In the genomic region with DNA sequence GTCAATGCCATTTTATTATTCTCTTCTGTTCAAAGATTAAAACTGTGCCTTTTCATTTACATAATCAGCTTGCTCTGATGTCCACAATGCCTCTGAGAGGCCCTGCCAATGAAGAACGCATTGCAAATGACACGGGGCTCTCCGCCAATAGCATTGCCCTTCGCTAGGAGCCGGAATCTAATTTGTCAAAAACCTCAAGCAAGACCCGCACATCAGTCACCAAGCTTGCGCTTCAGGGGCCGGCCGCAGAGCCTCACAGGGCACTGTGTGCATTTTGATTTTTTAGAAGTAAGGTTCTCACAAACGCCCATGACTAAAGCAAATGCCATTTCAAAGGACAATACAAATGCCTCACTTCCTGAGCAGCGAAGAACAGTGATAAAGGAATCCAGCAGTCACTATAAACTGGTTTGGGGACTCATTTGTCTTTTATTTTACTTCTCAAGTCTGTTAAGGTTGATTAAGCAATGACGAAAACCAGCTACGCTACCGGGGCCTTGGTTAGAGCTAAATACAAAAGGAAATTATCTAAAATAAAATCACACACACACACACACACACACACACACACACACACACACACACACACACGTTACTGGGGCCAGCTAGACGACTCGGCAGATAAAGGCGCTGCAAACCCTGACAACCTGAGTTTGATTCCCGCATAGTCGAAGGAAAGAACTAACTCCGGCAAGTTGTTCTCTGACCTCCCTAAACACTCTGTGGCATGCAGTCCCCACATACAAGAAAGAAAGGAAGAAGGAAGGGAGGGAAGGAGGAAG, we compare ENCODE assay signal across 7 mouse cellular contexts. TPM values are rescaled to one million over a fixed set of nuclear protein-coding genes. Genes with fewer than 3 reads are reported as not detected.
DNase-seq lines count a peak whose midpoint lies in the region; ATAC-seq lines count a peak whose summit lies in the region.

No protein-coding gene starts in this region.

- H3K36me3 ChIP-seq in heart, embryonic 10.5 days, result peaks cover 4% of the 10 kb centered on the region; the same call in 1 of the 2 replicates
- no peaks in the 10 kb centered on the region for H3K36me3 ChIP-seq in kidney, embryonic 16.5 days (ENCODE audit: insufficient read depth, low read length)
- H3K36me3 ChIP-seq in liver, embryonic 13.5 days, result no peaks in the 10 kb centered on the region

- H3K4me1 ChIP-seq in heart, embryonic 10.5 days, result 0 out of 2 replicates have a peak, but pooled peaks cover 8% of the 10 kb centered on the region
- no peaks in the 10 kb centered on the region for H3K4me1 ChIP-seq in kidney, embryonic 16.5 days (ENCODE audit: insufficient read depth, low read length)
- no peaks in the 10 kb centered on the region for H3K4me1 ChIP-seq in liver, embryonic 13.5 days (replicated peaks)

- peak; percentile 74; the same call in 1 of the 2 replicates for ATAC-seq in kidney, embryonic 16.5 days (ENCODE audit: low FRiP score, low TSS enrichment)
- ATAC-seq in liver, embryonic 13.5 days (ENCODE audit: low read depth), result no peak

- peak; percentile 59 to 79 for DNase-seq in adrenal gland, postnatal 36 days
- peak; percentile 72 to 81 for DNase-seq in cerebellum, postnatal 25 days
- peak; percentile 85 for DNase-seq in heart, embryonic 10.5 days (ENCODE audit: low spot score)
- no peak for DNase-seq in liver, embryonic 13.5 days
- peak; percentile 3 for DNase-seq in retina, adult 2 months (ENCODE audit: low read depth, low spot score)
- no peak for DNase-seq in thymus, postnatal 4 days

- 12% methylated on average over 21 of the region's 21 CpGs for WGBS in heart, embryonic 10.5 days
- 23% methylated on average over 21 of the region's 21 CpGs for WGBS in kidney, embryonic 16.5 days
- 33% methylated on average over 21 of the region's 21 CpGs for WGBS in liver, embryonic 13.5 days (ENCODE audit: insufficient replicate concordance)

- peak overlapping the region; percentile 48 for H3K4me3 ChIP-seq in heart, embryonic 10.5 days
- peak overlapping the region; percentile 30 for H3K4me3 ChIP-seq in kidney, embryonic 16.5 days (ENCODE audit: low read length)
- H3K4me3 ChIP-seq in liver, embryonic 13.5 days (replicated peaks), result no peak overlapping the region

- peak overlapping the region; percentile 49 for H3K27ac ChIP-seq in heart, embryonic 10.5 days
- H3K27ac ChIP-seq in kidney, embryonic 16.5 days (ENCODE audit: low read length), result no peak overlapping the region
- H3K27ac ChIP-seq in liver, embryonic 13.5 days, result no peak overlapping the region

- H3K27me3 ChIP-seq in heart, embryonic 10.5 days (ENCODE audit: insufficient read depth, poor library complexity, severe bottlenecking), result no peaks in the 10 kb centered on the region
- H3K27me3 ChIP-seq in kidney, embryonic 16.5 days (ENCODE audit: insufficient read depth, low read length), result no peaks in the 10 kb centered on the region
- no peaks in the 10 kb centered on the region for H3K27me3 ChIP-seq in liver, embryonic 13.5 days

- H3K9ac ChIP-seq in kidney, embryonic 16.5 days (replicated peaks; ENCODE audit: low read length), result peak overlapping the region; percentile 38; the same call in 1 of the 2 replicates
- H3K9ac ChIP-seq in liver, embryonic 13.5 days, result no peak overlapping the region

- no peaks in the 10 kb centered on the region for H3K9me3 ChIP-seq in heart, embryonic 10.5 days
- no peaks in the 10 kb centered on the region for H3K9me3 ChIP-seq in kidney, embryonic 16.5 days (ENCODE audit: low read length)
- H3K9me3 ChIP-seq in liver, embryonic 13.5 days (replicated peaks), result no peaks in the 10 kb centered on the region

- H3K4me2 ChIP-seq in kidney, embryonic 16.5 days (replicated peaks; ENCODE audit: low read depth, low read length), result peak overlapping the region; percentile 51
- H3K4me2 ChIP-seq in liver, embryonic 13.5 days, result peak overlapping the region; percentile 2; the same call in 1 of the 2 replicates

RNA-seq across cellular contexts. Expression of gene Vcam1, which starts 24.4 kb away (rescaled TPM):
- total RNA-seq in adrenal gland, postnatal 36 days (2021), result 10 to 100 TPM; 19.0 to 24.2 TPM
- 61.3 and 66.1 TPM in 2 replicates for polyA plus RNA-seq in heart, embryonic 10.5 days (2016; fragmentation: Nextera tagmentation; extraction: Ambion mirVana)
- 49.2 and 54.2 TPM in 2 replicates for polyA plus RNA-seq in kidney, embryonic 16.5 days (2015; fragmentation: Nextera tagmentation; extraction: Ambion mirVana)
- 47.4 and 57.8 TPM in 2 replicates for polyA plus RNA-seq in liver, embryonic 13.5 days (2015; fragmentation: Nextera tagmentation; extraction: Ambion mirVana)

Comparison
In these comparisons a context has a peak if more than half of its experiments do, and no peak if none do; other contexts are left out.
1. DNase-seq: peak in adrenal gland, postnatal 36 days (2 of 2), cerebellum, postnatal 25 days (2 of 2), heart, embryonic 10.5 days (single experiment) and retina, adult 2 months (single experiment); none in liver, embryonic 13.5 days (single experiment) and thymus, postnatal 4 days (single experiment).